Mouse (Mus musculus) kidney, postnatal 0 days (tissue): Measurements from ENCODE around the gene Sox9. TPM values are rescaled to one million over a fixed set of nuclear protein-coding genes. Genes with fewer than 3 reads are reported as not detected.

ENCODE experiments used
- ATAC-seq: fragments of 200-750 bp; cut with Nextera tagmentation; replicated peaks from 2 replicates; pipeline ENCODE4 v1.8.0; 2017; ENCODE audit warnings: low read depth, moderate number of reproducible peaks, moderate TSS enrichment, moderate library complexity; ENCODE audit not compliant: low FRiP score
- DNase-seq: peaks from one replicate; pipeline ENCODE4 v3.0.0-alpha.2; 2016; ENCODE audit warnings: low spot score
- H3K27ac ChIP-seq: fragments of 300-500 bp; sonication (generic); 2 replicates; pipeline ENCODE4 v1.5.1; 2014; ENCODE audit warnings: mild to moderate bottlenecking
- H3K27me3 ChIP-seq: fragments of 300-500 bp; sonication (generic); 2 replicates; pipeline ENCODE4 v1.6.1; 2014; ENCODE audit warnings: low read length, mixed read lengths; ENCODE audit not compliant: insufficient read depth
- H3K36me3 ChIP-seq: fragments of 300-500 bp; sonication (generic); 2 replicates; pipeline ENCODE4 v1.6.1; 2014; ENCODE audit warnings: low read length, mixed read lengths; ENCODE audit not compliant: insufficient read depth
- H3K4me1 ChIP-seq: fragments of 300-500 bp; sonication (generic); replicated peaks from 2 replicates; pipeline ENCODE4 v1.6.1; 2014; ENCODE audit warnings: antibody characterized with exemption, low read length, mixed read lengths; ENCODE audit not compliant: insufficient read depth
- H3K4me2 ChIP-seq: fragments of 300-500 bp; sonication (generic); 2 replicates; pipeline ENCODE4 v1.6.1; 2014; ENCODE audit warnings: mild to moderate bottlenecking, low read length, moderate library complexity, mixed read lengths
- H3K4me3 ChIP-seq: fragments of 300-500 bp; sonication (generic); replicated peaks from 2 replicates; pipeline ENCODE4 v1.5.1; 2014; ENCODE audit warnings: low read depth, low read length
- H3K9ac ChIP-seq: fragments of 300-500 bp; sonication (generic); 2 replicates; pipeline ENCODE4 v1.6.1; 2014; ENCODE audit warnings: low read depth, low read length
- H3K9me3 ChIP-seq: fragments of 300-500 bp; sonication (generic); replicated peaks from 2 replicates; pipeline ENCODE4 v1.6.1; 2016; ENCODE audit warnings: low read length, inconsistent platforms, mixed read lengths
- CTCF ChIP-seq: IDR thresholded peaks from 2 replicates; pipeline ENCODE4 v1.5.1; 2016; ENCODE audit warnings: antibody characterized with exemption, low read depth, mild to moderate bottlenecking, moderate library complexity
- WGBS: fragments of 180-500 bp; shearing (Covaris S2); extraction: QIAGEN DNeasy Blood & Tissue Kit; methylation state at CpG from one replicate; pipeline ENCODE4 v1.1.7; 2014; 5-methylcytosine and 5-hydroxymethylcytosine counted together
- polyA plus RNA-seq: library from polyadenylated mRNA; unstranded; fragments of >200 nt; fragmentation: Nextera tagmentation; extraction: Ambion mirVana; gene quantifications from 2 replicates; pipeline ENCODE4 v1.2.1, GENCODE M21; 2015

Sox9 gene
- polyA plus RNA-seq, 1 experiment from 2014 or later = 29.3 TPM

- TF ChIP-seq CTCF = no peak
- no peak overlapping the region for H3K4me3 ChIP-seq
- ATAC-seq (no peak), DNase-seq (no peak)
- no peaks in the 10 kb centered on the region for H3K27me3 ChIP-seq
- H3K4me1 ChIP-seq = no peaks in the 10 kb centered on the region
- H3K27ac ChIP-seq = no peak overlapping the region
- no peak overlapping the region for H3K9ac ChIP-seq
- no peaks in the 10 kb centered on the region for H3K36me3 ChIP-seq
- no peak overlapping the region for H3K4me2 ChIP-seq
- H3K9me3 ChIP-seq = no peaks in the 10 kb centered on the region
- 73% methylated on average over 15 of the region's 15 CpGs for WGBS
Observed at GRCm38 (mm10) chr11:112767531-112768041, 14.4 kb upstream of the Sox9 start.

- Histone ChIP-seq H3K27me3 (no peaks in the 10 kb centered on the region; the same call in 1 of the 2 replicates), H3K4me2 (no peak overlapping the region), H3K9ac (no peak overlapping the region), H3K4me1 (peaks cover 6% of the 10 kb centered on the region; the same call in 1 of the 2 replicates), H3K4me3 (no peak overlapping the region), H3K9me3 (no peaks in the 10 kb centered on the region), H3K36me3 (no peaks in the 10 kb centered on the region), H3K27ac (no peak overlapping the region)
- TF ChIP-seq CTCF = no peak
- DNase-seq (peak; percentile 35), ATAC-seq (no peak)
- 16% methylated on average over 11 of the region's 11 CpGs for WGBS
Observed at GRCm38 (mm10) chr11:112772791-112773355, 9.2 kb upstream of the Sox9 start.

- H3K9me3 ChIP-seq = no peaks in the 10 kb centered on the region
- H3K4me2 ChIP-seq = no peak overlapping the region
- H3K27me3 ChIP-seq = peaks cover 11% of the 10 kb centered on the region
- no peaks in the 10 kb centered on the region for H3K36me3 ChIP-seq
- peak; percentile 82 for DNase-seq
- H3K4me3 ChIP-seq = no peak overlapping the region
- no peak overlapping the region for H3K9ac ChIP-seq
- TF ChIP-seq CTCF = peak; percentile 83
- no peak for ATAC-seq
- WGBS = under 1% methylated on average over 10 of the region's 10 CpGs
- peaks cover 17% of the 10 kb centered on the region for H3K4me1 ChIP-seq
- H3K27ac ChIP-seq = no peak overlapping the region
Observed at GRCm38 (mm10) chr11:112779762-112780161, 2.3 kb upstream of the Sox9 start.

- no peak for TF ChIP-seq CTCF
- H3K36me3 ChIP-seq = no peaks in the 10 kb centered on the region
- no peak overlapping the region for H3K27ac ChIP-seq
- WGBS = 13% methylated on average over 19 of the region's 19 CpGs
- peaks cover 14% of the 10 kb centered on the region for H3K27me3 ChIP-seq
- H3K9ac ChIP-seq = no peak overlapping the region
- H3K4me1 ChIP-seq = peaks cover 23% of the 10 kb centered on the region
- H3K9me3 ChIP-seq = no peaks in the 10 kb centered on the region
- H3K4me2 ChIP-seq = peak overlapping the region; percentile 97; the same call in 1 of the 2 replicates
- no peak for ATAC-seq
- no peak for DNase-seq
- 0 out of 2 replicates have a peak overlapping the region, but pooled peaks have one; percentile 66 for H3K4me3 ChIP-seq
Observed at GRCm38 (mm10) chr11:112780394-112780920, 1.6 kb upstream of the Sox9 start.

GRCm38 (mm10) chr11:112781035-112781911 is 751 bp upstream of the Sox9 start:
- no peaks in the 10 kb centered on the region for H3K36me3 ChIP-seq
- H3K4me3 ChIP-seq = peak overlapping the region; percentile 66
- H3K4me1 ChIP-seq = peaks cover 23% of the 10 kb centered on the region
- H3K4me2 ChIP-seq = peak overlapping the region; percentile 97
- 1% methylated on average over 45 of the region's 49 CpGs for WGBS
- H3K27ac ChIP-seq = 0 out of 2 replicates have a peak overlapping the region, but pooled peaks have one; percentile 8
- H3K27me3 ChIP-seq = peaks cover 14% of the 10 kb centered on the region
- peak overlapping the region; percentile 5; the same call in 1 of the 2 replicates for H3K9ac ChIP-seq
- no peak for TF ChIP-seq CTCF
- H3K9me3 ChIP-seq = no peaks in the 10 kb centered on the region
- DNase-seq = peak; percentile 66
- peak; percentile 1; the same call in 1 of the 2 replicates for ATAC-seq

GRCm38 (mm10) chr11:112782357-112783121 is 515 bp downstream of the Sox9 start:
- DNase-seq (peak; percentile 40), ATAC-seq (peak; percentile 49)
- no peak for TF ChIP-seq CTCF
- Histone ChIP-seq H3K9ac (peak overlapping the region; percentile 63), H3K4me3 (peak overlapping the region; percentile 66), H3K27ac (peak overlapping the region; percentile 70), H3K27me3 (peaks cover 14% of the 10 kb centered on the region), H3K4me1 (peaks cover 23% of the 10 kb centered on the region), H3K9me3 (no peaks in the 10 kb centered on the region), H3K4me2 (peak overlapping the region; percentile 97), H3K36me3 (no peaks in the 10 kb centered on the region)
- WGBS = under 1% methylated on average over 74 of the region's 75 CpGs
